Mouse (Mus musculus): ENCODE measurements around the gene Plin4.

Plin4 gene

DNA sequence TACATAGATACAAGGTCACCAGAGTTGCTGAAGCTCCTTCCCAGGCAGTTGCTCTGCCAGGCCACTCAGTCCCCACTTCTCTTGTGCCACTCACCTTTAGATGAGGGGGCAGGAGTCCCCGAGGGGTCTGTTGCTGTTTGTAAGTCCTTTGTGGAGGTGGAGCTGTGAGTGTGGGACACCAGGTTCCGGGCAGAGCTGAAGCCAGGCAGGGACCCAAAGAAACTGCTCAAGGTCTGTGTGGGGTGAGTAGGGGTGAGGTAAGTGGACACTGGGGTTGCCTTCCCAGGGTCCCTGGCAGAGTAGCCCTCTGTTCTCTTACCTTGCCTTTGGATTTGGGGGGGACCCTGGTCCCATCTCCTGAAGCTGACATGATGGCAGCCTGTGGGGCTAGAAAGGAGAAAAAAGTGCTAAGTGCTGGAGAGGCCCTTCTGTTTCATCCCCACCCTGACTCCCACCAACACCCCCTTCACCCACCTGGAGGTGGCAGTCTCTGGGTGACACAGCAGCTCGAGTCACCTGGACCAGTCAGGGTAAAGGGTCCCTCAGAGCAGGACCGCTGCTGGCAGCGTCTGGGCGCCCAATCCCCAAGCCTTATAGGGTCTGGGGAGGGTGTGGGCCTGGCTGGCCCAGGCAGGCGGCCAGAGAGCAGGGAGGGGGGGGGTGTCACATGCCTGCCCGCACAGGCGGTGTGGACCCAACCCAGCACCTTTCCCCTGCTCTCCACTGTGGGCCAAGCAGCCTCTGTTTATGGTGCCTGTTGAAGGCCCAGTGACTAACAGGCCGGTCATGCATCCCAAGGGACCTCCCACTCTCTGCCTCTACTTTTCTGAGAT is at the start of gene Plin4:
Plin4 (minus strand) TSS at position 585 of the 833 bp plus-strand sequence.
- no peak for DNase-seq (ENCODE audit: low read depth, low spot score)

DNA sequence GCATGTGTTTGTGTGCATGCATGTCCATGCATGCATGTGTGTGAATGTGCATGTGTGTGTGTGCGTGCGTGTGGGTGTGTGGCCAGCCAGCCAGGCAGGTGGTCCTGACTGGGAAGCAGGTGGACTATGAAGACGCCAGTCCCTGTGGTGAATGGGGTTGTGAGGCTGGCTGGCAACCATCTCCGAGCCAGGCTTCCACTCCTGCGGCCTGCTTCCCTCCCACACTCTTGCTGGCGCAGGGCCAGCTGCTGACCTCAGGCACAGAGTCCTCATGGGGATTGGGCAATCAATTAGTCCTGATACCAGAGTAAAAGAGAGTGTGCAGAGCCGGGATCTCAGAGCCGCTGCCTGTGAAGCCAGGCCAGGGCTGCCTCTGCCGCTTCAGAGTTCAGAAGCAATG is 44.0 kb upstream of the Plin4 start:
- DNase-seq (ENCODE audit: low read depth, low spot score), result peak; percentile 57

DNA sequence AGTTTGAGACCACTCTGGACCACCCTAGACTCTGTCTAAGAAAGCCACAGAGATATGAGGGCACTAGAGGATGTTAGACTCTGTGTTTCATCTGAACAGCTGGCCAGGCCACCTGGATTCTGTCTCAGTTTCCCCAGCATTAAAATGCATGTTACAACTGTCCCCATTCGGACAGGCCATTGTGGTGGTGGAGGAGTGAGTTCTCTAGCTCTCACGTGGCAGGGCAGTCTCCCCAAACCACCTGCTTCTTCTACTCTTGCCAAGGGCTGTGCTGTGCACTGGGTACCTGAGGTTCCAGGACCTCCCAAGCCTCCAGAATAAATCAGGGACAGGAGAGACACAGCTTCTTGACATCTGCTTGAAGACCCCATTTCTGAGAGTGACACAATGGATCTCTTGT is 40.3 kb upstream of the Plin4 start:
- no peak for DNase-seq (ENCODE audit: low read depth, low spot score)

DNA sequence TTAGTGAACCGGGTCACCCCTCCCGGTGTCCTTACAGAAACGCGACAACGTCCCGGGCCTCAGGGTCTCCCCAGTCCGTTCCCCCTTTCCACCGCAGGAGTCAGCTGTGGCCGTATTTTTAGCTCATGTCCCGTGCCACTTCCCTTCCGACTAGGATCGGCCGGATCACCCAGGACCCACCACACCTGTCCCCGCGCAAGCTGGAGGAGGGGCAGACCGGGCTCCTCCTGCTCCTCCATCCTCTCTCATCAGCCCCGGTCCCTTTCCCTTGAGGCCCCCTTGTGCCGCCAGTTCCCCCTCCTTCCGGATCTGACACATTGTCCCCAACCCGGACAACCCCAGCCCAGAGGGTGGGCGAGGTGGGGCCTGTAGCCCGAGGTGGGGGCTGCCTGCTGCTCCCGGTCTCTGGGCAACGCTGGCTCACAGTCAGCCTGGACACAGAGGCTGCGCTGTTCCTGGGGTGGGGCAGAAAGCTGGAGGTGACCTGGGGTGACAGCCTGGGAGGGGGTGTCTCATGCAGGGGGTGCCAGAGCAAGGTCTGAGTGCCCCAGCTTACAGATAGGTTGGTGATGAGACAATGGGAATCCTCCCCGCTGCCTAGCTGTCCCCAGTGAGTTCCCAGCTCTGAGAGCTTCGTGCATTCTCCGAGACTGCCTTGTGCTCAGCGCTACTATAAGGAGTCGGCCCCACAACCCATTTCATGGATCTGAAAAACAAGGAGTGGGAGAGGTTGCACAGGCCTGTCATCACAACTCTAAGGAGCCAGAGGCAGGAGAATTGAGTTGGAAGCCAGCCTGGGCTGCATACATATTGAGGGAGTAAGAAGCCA is 39.4 kb upstream of the Plin4 start:
- DNase-seq (ENCODE audit: low read depth, low spot score), result no peak

DNA sequence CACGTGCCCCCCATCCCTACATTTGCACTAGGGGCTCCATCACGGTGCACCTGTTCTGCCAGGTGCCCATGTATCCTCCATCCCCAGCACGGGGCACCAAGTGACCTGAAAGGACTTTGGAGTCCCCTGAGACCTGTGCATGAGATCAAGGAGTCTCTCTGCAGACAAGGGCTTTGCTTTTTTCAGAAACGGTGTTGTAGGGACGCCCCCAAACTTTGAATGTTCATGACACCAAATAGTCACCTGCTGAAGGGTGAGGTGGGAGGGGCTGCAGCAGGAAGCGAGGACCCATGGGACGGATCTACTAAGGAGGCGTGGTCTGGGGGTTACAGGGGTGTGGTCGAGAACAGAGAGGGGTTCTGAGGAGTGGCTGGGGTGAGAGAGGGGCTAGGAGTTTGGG is 38.7 kb upstream of the Plin4 start:
- no peak for DNase-seq (ENCODE audit: low read depth, low spot score)

DNA sequence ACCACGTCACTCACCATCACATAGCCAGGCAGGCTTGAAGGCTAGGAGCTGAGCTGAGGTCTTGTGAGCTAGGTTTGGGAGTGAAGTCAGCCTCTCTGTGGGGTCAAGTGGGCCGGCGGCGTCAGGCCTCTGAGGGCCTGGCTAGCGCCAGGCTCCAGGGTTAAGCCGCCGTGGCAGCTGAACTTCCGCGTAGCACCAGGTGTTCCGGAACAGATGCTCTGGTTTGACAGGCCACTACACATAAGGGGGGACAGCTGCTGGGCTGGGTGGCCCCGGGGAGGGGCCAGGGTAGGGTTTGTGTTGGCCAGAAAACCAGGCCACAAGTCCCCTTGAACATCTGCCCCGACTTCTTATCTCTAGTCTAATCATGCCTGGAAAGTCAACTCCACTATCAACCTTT is 37.8 kb upstream of the Plin4 start:
- no peak for DNase-seq (ENCODE audit: low read depth, low spot score)

DNA sequence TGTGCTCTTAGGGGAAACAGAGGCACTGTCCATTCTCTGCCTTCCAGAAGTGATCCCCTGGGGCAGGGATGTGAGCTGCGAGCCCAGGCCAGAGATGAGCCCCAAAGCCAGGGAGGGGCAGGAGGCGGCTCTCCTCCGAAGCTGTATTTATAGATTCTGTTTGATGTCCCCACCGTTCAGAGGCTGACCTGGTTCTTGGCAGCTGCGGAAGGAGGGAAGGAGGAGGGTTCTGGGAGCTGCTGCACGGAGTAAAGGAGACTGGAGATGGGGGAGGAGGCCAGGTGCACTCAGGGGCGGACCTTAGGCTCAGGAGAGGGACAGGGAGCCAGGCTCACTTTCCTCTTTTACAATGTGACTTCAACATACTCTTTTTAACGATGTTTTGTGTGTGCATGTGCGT is 36.5 kb upstream of the Plin4 start:
- DNase-seq (ENCODE audit: low read depth, low spot score), result no peak

DNA sequence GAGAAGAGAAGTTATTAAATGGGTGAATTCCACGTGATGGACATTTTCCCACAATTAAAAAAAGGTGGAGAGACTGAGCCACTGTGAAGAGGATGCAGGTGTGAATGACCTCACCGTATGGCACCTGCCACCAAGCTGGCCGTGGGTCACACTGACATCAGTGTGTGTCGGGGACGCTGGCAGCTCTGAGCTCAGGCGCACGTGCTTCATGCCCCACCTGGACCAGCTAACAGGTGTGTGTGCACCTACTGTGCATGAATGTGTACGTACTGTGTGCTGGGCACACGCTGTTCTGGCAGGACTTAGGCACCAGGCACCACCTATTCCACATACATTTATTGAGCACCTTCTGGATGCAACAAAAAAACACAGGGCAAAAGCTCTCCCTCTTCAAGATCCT is 34.9 kb upstream of the Plin4 start:
- DNase-seq (ENCODE audit: low read depth, low spot score), result no peak

DNA sequence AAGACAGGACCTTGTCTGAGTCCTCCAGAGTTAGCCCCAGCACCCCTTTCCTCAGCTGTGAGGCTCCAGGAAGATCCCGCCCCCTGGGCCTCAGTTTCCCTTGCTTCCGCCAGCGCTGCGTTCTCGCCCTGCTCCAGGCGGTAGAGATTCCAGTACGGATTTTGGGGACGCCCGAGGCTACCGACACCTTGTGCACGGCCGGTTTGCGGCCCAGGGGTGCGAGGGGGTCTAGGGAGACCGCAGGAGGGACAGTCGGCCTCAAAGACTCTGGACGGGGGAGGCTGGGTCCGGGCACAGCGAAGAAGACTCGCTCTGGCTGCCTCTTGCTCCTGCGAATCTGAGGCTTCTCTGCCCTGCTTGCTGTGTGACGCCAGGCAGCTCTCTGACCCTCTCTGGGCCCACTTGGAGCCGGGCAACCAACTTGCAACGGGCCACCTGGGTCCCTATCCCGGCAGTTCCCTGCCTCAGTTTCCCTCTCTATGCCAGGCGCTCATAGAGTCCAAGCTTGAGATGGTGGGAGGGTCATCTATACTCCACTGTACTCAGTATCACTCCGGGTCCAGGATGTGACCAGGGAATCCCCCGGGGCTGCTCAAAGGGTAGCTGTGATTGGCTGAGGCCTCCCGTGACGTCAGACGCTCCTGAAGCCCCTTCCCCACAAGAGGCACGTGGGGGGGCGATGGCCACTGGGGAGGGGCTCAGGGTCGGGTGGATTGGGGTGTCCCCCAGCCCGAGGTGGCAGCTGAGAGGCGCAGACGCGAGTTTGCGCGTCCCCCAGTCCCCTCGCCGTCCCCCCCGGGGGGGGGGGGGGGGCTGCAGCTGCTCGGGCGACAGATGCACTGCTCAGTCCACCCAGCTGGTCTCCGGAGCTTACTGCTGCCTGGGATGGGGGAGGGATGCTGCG is 32.4 kb upstream of the Plin4 start:
- DNase-seq (ENCODE audit: low read depth, low spot score), result no peak

DNA sequence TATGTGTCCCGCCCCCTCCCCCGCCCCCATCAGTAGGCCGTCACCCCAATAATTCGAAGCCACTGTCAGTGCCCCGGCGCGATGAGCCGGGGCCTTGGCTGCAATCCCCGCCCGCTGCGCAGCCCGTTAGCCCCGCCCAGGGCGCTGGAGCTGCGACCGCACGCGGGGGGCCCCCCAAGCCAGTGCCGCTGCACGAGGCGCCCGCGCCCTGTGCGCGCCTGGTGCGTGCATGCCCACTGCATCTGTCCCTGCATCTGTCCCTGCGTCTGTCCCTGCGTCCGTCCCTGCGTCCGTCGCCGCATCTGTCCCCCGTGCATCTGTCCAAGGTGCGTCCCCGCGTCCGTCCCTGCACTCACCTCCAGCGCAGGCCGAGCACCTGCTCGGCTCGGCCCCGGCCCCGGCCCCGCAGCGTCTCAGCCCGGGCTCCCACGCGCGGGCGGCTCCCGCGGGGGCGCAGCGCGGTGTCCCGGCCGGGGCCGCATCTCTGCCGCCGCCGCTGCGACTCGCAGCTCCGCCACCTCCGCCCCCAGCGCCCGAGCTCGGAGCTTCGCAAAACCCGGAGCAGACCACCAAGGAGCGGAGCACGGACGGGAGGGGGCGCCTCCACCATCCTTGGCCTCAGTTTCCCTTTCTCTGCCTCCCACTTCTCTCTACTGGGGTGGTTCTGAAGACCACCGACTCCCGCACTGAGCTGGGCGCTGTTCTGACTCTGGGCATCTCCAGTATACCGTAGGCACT is 30.4 kb upstream of the Plin4 start, which contains the start of gene Sema6b:
Sema6b (minus strand) TSS at position 486 of the 738 bp plus-strand sequence.
- no peak for DNase-seq (ENCODE audit: low read depth, low spot score)

DNA sequence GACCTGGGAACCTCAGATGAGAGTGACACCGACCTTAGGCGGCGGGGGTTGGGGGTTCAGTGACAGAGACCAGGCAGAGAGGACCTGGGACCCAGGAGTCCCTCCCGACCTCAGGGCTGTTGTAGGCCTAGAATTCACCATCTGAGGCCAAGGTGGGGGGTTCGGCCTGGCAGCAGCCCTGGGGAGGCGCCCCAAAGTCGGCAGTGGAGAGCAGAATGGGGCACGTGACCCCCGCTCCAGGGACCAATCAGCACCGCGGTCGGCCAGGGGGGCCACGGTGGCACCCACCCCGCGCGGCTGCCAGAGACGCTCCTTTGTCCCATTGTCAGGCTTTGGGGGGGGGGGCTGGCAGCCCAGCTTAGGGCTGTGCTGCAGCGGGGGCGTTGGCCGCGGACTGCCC is 29.8 kb upstream of the Plin4 start:
- no peak for DNase-seq (ENCODE audit: low read depth, low spot score)

DNA sequence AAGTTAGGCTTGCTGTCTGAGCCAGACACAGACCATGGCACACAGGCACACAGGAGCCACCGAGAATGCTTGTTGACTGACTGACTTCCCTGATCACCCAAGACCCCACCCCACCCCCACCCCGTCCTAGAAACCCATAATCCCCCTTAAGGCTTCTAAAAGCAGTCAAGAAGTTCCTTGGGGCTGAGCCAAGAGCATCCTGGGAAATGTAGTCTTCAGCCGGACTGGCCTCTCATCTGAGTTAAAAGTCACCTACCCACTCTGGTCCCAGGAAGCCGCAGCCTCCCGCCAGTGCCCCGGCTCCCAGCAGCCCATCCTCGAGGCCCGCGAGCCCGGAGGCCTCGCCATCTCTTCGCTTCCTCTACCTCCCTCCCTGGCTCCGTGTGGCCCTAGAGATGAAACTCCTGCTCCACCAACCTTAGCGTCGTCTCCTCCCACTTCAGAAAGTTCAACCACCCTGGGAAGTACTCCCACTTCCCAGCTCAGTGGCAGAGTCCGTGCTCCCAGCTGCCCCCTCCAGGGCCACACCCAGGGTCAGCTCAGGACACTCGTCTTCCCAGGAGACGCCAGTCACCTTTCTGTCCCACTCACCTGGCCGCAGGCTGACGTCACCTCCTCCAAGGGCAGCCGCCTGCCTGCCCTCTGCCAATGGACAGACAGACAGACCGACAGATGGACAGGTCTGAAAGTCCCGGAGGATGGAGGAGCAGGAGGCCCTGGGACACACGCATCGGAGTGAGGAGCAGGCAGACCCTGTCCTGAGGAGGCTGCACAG is 28.4 kb upstream of the Plin4 start:
- no peak for DNase-seq (ENCODE audit: low read depth, low spot score)

DNA sequence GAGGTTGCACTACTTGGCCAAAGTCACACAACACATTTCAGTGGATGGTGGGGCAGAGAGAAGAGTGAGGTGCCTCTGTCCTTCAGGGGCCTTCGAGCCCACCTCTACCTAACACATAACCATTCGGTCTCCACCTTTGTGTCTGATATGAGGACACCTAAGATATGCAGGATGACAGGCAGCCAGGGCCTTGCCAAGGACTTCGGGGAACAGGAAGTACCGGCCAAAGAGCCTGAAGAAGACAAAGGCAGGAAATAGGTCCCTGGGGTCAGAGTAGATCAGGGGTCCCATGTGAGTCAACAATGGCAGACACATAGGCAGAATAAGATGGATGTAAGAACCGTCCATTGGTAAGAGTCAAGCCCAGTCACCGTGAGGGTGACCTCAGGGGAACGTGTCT is 27.0 kb upstream of the Plin4 start:
- no peak for DNase-seq (ENCODE audit: low read depth, low spot score)

DNA sequence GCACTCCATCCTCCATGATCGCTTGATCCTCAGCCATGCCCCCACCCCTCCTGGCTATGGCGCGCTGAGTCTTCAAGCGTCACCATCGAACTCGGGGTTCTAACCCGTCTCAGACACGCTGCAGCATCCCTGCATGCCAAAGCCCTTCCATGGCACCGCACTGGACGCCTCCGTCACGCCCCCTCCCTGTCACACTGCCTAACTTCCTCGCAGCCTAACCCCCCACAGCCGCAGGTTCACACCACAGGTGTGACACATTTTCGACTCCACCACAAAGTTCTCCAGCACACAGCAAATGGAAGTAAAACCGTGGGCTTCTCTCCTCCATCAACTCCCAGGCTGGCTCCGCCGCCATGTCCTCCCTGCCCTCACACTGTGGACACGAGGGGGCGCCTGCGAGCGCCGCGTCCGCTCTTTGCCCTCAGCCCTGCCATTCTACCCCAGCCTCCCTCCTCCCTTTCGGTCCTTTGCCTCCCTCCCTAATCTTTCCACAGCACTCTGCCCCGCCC is 24.9 kb upstream of the Plin4 start:
- DNase-seq (ENCODE audit: low read depth, low spot score), result no peak

DNA sequence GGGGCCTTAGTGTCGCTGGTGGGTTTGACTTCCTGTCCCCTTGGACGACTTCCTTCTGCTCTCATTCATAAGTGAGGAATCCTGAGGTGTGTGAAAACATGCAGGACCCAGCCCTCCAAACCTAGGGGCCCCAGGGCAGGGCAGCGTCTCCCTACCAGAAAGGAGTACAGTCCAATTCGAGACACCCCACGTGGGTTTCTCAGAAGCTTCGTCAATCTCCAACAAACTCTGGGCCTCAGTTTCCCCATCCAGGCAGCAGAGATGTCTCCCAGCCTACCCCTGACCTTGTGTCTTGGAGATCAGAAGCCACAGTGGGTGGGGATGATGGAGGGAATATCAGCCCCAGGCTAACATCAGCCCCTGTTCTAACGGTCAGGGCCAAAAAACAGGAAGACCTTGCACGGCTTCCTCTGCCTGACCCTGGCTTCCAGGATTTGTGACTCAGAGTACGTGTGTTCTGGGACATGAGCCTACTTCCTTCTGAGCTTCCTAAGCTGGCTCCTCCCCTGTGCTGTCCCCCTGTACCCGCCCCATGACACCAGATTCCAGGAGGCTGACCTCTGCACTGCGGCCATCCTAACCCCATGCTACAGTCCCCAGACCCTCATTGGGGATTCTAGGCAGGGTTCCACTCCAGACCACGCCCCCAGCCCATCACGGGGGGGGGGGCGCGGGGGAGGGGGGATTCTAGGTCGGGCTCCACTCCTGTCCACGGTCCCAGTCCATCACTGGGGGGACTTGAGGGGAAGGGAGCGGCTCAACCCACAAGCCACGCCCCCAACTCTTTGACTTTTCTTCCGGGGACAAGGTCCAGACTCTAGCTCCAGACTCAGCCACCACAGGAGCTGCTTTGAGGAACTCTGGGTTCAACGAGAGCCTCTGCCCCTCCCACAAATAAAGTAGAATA is 24.1 kb upstream of the Plin4 start:
- DNase-seq (ENCODE audit: low read depth, low spot score), result no peak

DNA sequence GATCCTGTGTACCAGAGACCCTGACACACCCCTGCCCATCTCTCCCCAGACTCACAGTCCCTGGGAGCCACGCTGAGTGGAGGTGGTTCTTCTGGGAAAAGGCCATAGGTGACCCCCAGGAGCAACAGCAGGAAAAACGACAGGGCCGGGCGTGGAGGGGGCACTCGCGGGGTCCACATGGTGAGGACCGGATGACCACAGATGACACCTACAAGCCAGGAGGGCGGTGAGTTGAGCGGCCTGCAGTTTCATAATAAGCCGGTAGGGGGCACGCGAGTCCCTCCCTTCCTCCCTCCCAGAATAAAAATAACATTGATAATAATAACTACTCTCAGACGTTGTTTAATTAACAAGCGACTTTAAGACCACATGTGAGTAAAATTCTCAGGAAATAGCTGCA is 23.1 kb upstream of the Plin4 start:
- DNase-seq (ENCODE audit: low read depth, low spot score), result no peak

DNA sequence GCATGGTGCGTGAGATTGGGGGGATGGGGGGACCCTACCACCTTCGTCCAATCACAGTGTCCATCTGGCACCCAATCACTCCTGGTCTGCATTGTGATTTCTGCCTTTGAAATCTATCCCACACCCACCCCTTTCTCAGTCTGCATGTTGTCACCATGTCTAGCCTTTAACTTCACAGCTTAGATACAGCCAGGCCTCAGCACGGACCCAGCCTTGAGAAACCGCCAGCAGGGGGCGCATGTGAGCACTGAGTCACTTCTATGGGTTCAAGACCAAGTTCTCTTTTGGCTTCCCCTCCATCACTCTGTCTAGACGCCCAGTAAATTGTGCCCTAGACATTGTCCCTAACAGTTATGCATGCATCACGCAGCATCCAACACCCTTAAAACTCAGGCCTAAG is 22.2 kb upstream of the Plin4 start:
- DNase-seq (ENCODE audit: low read depth, low spot score), result no peak

DNA sequence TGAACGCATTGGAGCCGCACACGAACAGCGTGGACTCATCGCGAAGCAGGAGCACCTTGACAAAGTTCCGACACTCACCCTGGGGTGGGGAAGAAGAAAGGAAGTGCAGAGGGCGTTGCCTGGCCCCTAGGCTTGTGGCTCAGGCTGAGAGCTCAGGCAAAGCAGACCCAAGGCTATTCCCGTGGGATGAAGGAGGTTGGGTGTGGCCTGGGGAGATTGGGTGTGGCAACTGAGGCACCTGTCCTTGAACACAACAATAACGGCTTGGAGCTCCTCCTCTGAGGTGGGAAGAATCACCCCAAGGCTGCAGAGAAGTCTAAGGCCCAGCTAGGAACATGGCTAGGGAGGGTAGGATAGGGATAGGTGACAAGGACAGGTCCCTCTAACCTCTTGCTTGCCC is 21.5 kb upstream of the Plin4 start:
- no peak for DNase-seq (ENCODE audit: low read depth, low spot score)

DNA sequence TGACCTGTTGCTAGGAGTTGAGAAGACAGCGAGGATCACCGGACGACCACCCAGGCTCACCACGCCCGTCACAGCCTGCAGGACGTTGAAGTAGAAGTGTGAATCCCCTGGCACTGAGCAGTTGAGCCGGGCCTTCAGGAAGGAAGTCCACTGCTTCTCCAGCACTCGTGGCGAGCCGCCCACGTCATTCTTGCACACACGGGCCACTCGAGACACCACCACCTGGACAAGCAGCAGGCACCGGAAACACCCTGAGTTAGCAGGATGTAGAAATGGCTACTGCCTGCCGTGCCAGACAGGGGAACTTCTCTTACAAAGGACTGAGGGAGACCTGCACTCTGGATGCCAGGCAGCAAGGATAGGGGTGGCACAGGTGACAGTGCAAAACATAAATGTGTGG is 18.6 kb upstream of the Plin4 start:
- no peak for DNase-seq (ENCODE audit: low read depth, low spot score)
